Mouse (Mus musculus): ENCODE data around the gene Uqcrh.

- TF ChIP-seq CTCF (IDR thresholded peaks at IDR 0.05; ENCODE audit: extremely low read depth, insufficient read length, insufficient replicate concordance, low read depth, low read length) (no peak), POLR2A (IDR thresholded peaks at IDR 0.05; ENCODE audit: low read depth, low read length) (no peak)
Measured at GRCm38 (mm10) chr4:116057559-116057958, 17.3 kb downstream of the Uqcrh start.

Measured in small intestine, adult 2 months (tissue).